Mouse (Mus musculus) liver, embryonic 14.5 days (tissue): ENCODE results near the gene Plin5.

ENCODE experiments used
- CTCF ChIP-seq: IDR thresholded peaks from 2 replicates; pipeline ENCODE4 v1.5.1; 2016; ENCODE audit warnings: antibody characterized with exemption, low read depth, control low read depth
- EP300 ChIP-seq: IDR thresholded peaks from 2 replicates; pipeline ENCODE4 v1.6.1; 2016; ENCODE audit warnings: antibody characterized with exemption, low read depth

DNA sequence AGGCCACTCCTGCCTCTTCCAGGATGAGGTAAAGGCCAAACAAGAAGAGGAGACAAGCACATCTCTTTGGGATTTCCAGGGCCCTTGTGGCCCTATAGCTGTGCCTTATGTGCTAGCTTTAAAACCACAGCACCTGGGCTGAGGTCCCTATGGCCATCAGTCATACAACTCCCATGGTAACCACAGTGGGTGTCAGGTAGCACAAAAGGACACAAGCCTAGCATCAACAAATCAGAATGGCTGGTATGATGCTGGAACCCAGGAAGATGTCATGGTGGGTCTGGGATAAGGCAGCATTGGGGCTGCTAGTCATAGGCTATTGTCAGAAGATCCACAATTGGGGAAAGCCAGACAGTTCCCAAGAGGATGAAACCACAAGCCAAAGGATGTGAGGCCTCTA, 46.3 kb downstream of the Plin5 start:
- TF ChIP-seq CTCF (no peak), EP300 (no peak)
